Mouse (Mus musculus): ENCODE results near the gene Sbno2.

- TF ChIP-seq CTCF (IDR thresholded peaks at IDR 0.05; ENCODE audit: low read depth) (peak; percentile 89), EP300 (optimal IDR thresholded peaks at IDR 0.05) (no peak)
These were observed 39.8 kb upstream of the Sbno2 start for GRCm38 (mm10) chr10:80144864-80145838.

Measured in stomach, postnatal 0 days (tissue).